Mouse (Mus musculus) C2C12 (cell line): ENCODE measurements around the gene Tomm70a.

Experiments
- CTCF ChIP-seq: IDR thresholded peaks from one replicate; pipeline ENCODE4 v1.5.1; 2011; ENCODE audit not compliant: control insufficient read depth, insufficient read depth, insufficient read length
- MYOD1 ChIP-seq: IDR thresholded peaks from one replicate; pipeline ENCODE4 v1.6.1; 2011; ENCODE audit warnings: low read depth; ENCODE audit not compliant: control insufficient read depth, insufficient read length
- USF1 ChIP-seq: IDR thresholded peaks from one replicate; pipeline ENCODE4 v1.6.1; 2011; ENCODE audit warnings: low read depth, mild to moderate bottlenecking, control low read depth, moderate library complexity

DNA sequence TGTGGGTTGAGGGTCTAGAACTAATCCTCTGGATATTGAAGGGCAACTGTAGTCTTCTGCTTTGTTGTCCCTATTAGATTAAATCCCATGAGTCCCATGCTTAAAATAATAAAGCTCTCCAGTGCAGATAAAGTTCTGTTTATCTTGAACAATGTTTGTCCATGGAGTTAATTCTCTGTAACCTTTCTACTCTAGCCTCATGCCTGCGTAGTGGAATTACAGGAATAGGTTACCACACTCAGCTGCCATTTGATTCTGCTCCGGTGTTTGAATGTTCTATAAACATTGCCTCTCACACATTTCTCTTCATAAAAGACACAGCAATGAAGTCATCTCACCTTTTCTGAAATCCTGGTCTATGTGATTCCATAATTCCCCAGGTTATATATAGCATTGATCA is 6.3 kb downstream of the Tomm70a start:
- no peak for TF ChIP-seq CTCF
- no peak for TF ChIP-seq MYOD1
- TF ChIP-seq USF1: no peak
